Mouse (Mus musculus) hindbrain, postnatal 0 days (tissue): ENCODE data around the gene Il18rap. TPM values are rescaled to one million over a fixed set of nuclear protein-coding genes. Genes with fewer than 3 reads are reported as not detected.

Experiments
- ATAC-seq: fragments of 200-750 bp; cut with Nextera tagmentation; 2 replicates; pipeline ENCODE4 v1.8.0; 2017; ENCODE audit warnings: mild to moderate bottlenecking, moderate TSS enrichment, moderate library complexity
- DNase-seq: peaks from one replicate; pipeline ENCODE4 v3.0.0-alpha.2; 2015; ENCODE audit warnings: low spot score
- H3K27ac ChIP-seq: fragments of 300-500 bp; sonication (generic); 2 replicates; pipeline ENCODE4 v1.5.1; 2014; ENCODE audit warnings: mild to moderate bottlenecking
- H3K27me3 ChIP-seq: fragments of 300-500 bp; sonication (generic); 2 replicates; pipeline ENCODE4 v1.6.1; 2014; ENCODE audit warnings: low read length, mixed read lengths; ENCODE audit not compliant: insufficient read depth
- H3K36me3 ChIP-seq: fragments of 300-500 bp; sonication (generic); 2 replicates; pipeline ENCODE4 v1.6.1; 2014; ENCODE audit warnings: low read length, mixed read lengths; ENCODE audit not compliant: insufficient read depth
- H3K4me1 ChIP-seq: fragments of 300-500 bp; sonication (generic); 2 replicates; pipeline ENCODE4 v1.6.1; 2014; ENCODE audit warnings: antibody characterized with exemption, low read length, mixed read lengths; ENCODE audit not compliant: insufficient read depth
- H3K4me2 ChIP-seq: fragments of 300-500 bp; sonication (generic); 2 replicates; pipeline ENCODE4 v1.6.1; 2014; ENCODE audit warnings: low read depth, mild to moderate bottlenecking, low read length, moderate library complexity, mixed read lengths
- H3K4me3 ChIP-seq: fragments of 300-500 bp; sonication (generic); 2 replicates; pipeline ENCODE4 v1.5.1; 2014; ENCODE audit warnings: low read length
- H3K9ac ChIP-seq: fragments of 300-500 bp; sonication (generic); replicated peaks from 2 replicates; pipeline ENCODE4 v1.6.1; 2014; ENCODE audit warnings: mild to moderate bottlenecking, low read length, moderate library complexity, mixed read lengths
- H3K9me3 ChIP-seq: fragments of 300-500 bp; sonication (generic); 2 replicates; pipeline ENCODE4 v1.6.1; 2016; ENCODE audit warnings: low read length, mixed read lengths
- CTCF ChIP-seq: IDR thresholded peaks from 2 replicates; pipeline ENCODE4 v1.5.1; 2016; ENCODE audit warnings: antibody characterized with exemption, control low read depth, low read depth
- WGBS: fragments of 180-500 bp; shearing (Covaris S2); extraction: QIAGEN DNeasy Blood & Tissue Kit; methylation state at CpG from one replicate; pipeline ENCODE4 v1.1.7; 2014; 5-methylcytosine and 5-hydroxymethylcytosine counted together
- polyA plus RNA-seq: library from polyadenylated mRNA; unstranded; fragments of >200 nt; fragmentation: Nextera tagmentation; extraction: Ambion mirVana; gene quantifications from 2 replicates; pipeline ENCODE4 v1.2.1, GENCODE M21; 2015
- total RNA-seq: library from RNA; depleted of rRNA; stranded (reverse); fragments of >200 nt; gene quantifications from 2 replicates; pipeline ENCODE4 v1.2.3, GENCODE M21; 2014

Il18rap gene
- total and polyA plus RNA-seq, 2 experiments from 2014 or later, result 0.10 TPM; not detected in 1

DNA sequence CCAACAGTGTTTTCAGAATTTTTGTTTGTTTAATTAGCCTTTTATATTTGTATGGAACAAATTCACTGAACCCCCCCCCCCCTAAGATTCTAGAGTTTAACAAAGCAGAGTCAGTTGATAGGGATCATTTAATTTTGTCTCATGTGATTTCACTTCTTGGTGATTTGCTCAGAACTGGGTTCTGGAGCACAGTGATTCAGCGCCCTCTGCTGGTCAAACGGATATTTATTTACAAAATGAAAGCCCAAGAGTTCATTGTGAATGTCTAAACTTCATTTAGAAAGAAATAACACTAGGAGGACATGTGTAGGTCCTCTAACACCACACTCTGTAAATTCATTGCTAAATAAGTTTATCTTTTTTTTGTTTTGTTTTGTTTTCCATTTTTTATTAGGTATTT is 29.5 kb downstream of the Il18rap start:
- peak; percentile 89 for DNase-seq
- peak; percentile 55; the same call in 1 of the 2 replicates for ATAC-seq
- no peaks in the 10 kb centered on the region for H3K27me3 ChIP-seq
- peak; percentile 80 for TF ChIP-seq CTCF
- H3K27ac ChIP-seq, result no peak overlapping the region
- 0% methylated on average over 2 of the region's 2 CpGs for WGBS
- H3K4me3 ChIP-seq, result no peak overlapping the region
- H3K4me2 ChIP-seq, result no peak overlapping the region
- no peak overlapping the region for H3K9ac ChIP-seq
- no peaks in the 10 kb centered on the region for H3K4me1 ChIP-seq
- H3K9me3 ChIP-seq, result no peaks in the 10 kb centered on the region
- no peaks in the 10 kb centered on the region for H3K36me3 ChIP-seq

GRCm38 (mm10) chr1:40546645-40547044 is 31.5 kb downstream of the Il18rap start:
- no peak overlapping the region for H3K4me2 ChIP-seq
- no peak overlapping the region for H3K27ac ChIP-seq
- no peak for ATAC-seq
- H3K9ac ChIP-seq, result no peak overlapping the region
- no peak for TF ChIP-seq CTCF
- DNase-seq, result no peak
- no peaks in the 10 kb centered on the region for H3K9me3 ChIP-seq
- no peaks in the 10 kb centered on the region for H3K4me1 ChIP-seq
- 69% methylated on average over 4 of the region's 4 CpGs for WGBS
- H3K36me3 ChIP-seq, result no peaks in the 10 kb centered on the region
- no peak overlapping the region for H3K4me3 ChIP-seq
- H3K27me3 ChIP-seq, result no peaks in the 10 kb centered on the region

GRCm38 (mm10) chr1:40547064-40547572 is 32.0 kb downstream of the Il18rap start:
- no peaks in the 10 kb centered on the region for H3K4me1 ChIP-seq
- H3K9me3 ChIP-seq, result no peaks in the 10 kb centered on the region
- WGBS, result 46% methylated on average over 11 of the region's 11 CpGs
- no peaks in the 10 kb centered on the region for H3K36me3 ChIP-seq
- ATAC-seq (peak; percentile 59), DNase-seq (peak; percentile 30)
- no peak overlapping the region for H3K9ac ChIP-seq
- no peak overlapping the region for H3K27ac ChIP-seq
- H3K4me3 ChIP-seq, result no peak overlapping the region
- no peak overlapping the region for H3K4me2 ChIP-seq
- no peaks in the 10 kb centered on the region for H3K27me3 ChIP-seq
- TF ChIP-seq CTCF, result no peak

GRCm38 (mm10) chr1:40547762-40548161 is 32.6 kb downstream of the Il18rap start:
- 34% methylated on average over 10 of the region's 10 CpGs for WGBS
- Histone ChIP-seq H3K4me3 (no peak overlapping the region), H3K27me3 (no peaks in the 10 kb centered on the region), H3K4me2 (no peak overlapping the region), H3K4me1 (no peaks in the 10 kb centered on the region), H3K27ac (no peak overlapping the region), H3K9ac (no peak overlapping the region), H3K36me3 (no peaks in the 10 kb centered on the region), H3K9me3 (no peaks in the 10 kb centered on the region)
- TF ChIP-seq CTCF, result no peak
- ATAC-seq (peak; percentile 56; the same call in 1 of the 2 replicates), DNase-seq (peak; percentile 28)

GRCm38 (mm10) chr1:40569374-40569773 is 54.2 kb downstream of the Il18rap start:
- TF ChIP-seq CTCF, result no peak
- WGBS, result 86% methylated on average over 4 of the region's 4 CpGs
- H3K9me3 ChIP-seq, result no peaks in the 10 kb centered on the region
- H3K27ac ChIP-seq, result no peak overlapping the region
- H3K27me3 ChIP-seq, result no peaks in the 10 kb centered on the region
- H3K36me3 ChIP-seq, result no peaks in the 10 kb centered on the region
- no peak overlapping the region for H3K9ac ChIP-seq
- H3K4me3 ChIP-seq, result no peak overlapping the region
- DNase-seq, result no peak
- H3K4me2 ChIP-seq, result no peak overlapping the region
- H3K4me1 ChIP-seq, result no peaks in the 10 kb centered on the region
- ATAC-seq, result no peak

GRCm38 (mm10) chr1:40579784-40580183 is 64.6 kb downstream of the Il18rap start, which contains the start of gene Slc9a4:
Gene Slc9a4, plus strand, starts transcription at chr1:40580081.
- Histone ChIP-seq H3K4me2 (peak within 1 kb of the TSS; percentile 38), H3K4me3 (no peak within 1 kb of the TSS), H3K9ac (no peak within 1 kb of the TSS), H3K36me3 (no peaks in the 10 kb centered on the region), H3K9me3 (no peaks in the 10 kb centered on the region), H3K4me1 (no peaks in the 10 kb centered on the region), H3K27me3 (no peaks in the 10 kb centered on the region), H3K27ac (no peak within 1 kb of the TSS)
- 16% methylated on average over 7 of the region's 7 CpGs for WGBS
- TF ChIP-seq CTCF, result peak; percentile 90
- ATAC-seq, result no peak
- DNase-seq, result peak; percentile 74

GRCm38 (mm10) chr1:40580269-40580668 is 65.1 kb downstream of the Il18rap start:
- TF ChIP-seq CTCF, result no peak
- Histone ChIP-seq H3K27me3 (no peaks in the 10 kb centered on the region), H3K9ac (no peak overlapping the region), H3K4me2 (peak overlapping the region; percentile 38), H3K36me3 (no peaks in the 10 kb centered on the region), H3K4me3 (no peak overlapping the region), H3K27ac (no peak overlapping the region), H3K9me3 (no peaks in the 10 kb centered on the region), H3K4me1 (no peaks in the 10 kb centered on the region)
- no peak for DNase-seq
- ATAC-seq, result no peak
- WGBS, result 68% methylated on average over 14 of the region's 14 CpGs
